Mouse (Mus musculus) forebrain, embryonic 12.5 days (tissue): ENCODE data around the gene Cyp2j13. TPM values are rescaled to one million over a fixed set of nuclear protein-coding genes. Genes with fewer than 3 reads are reported as not detected.

Experiments
- polyA plus RNA-seq: library from polyadenylated mRNA; unstranded; fragments of >200 nt; fragmentation: Nextera tagmentation; extraction: Ambion mirVana; gene quantifications from 2 replicates; pipeline ENCODE4 v1.2.1, GENCODE M21; 2016

Gene Cyp2j13
- polyA plus RNA-seq, 1 experiment from 2014 or later = not detected

Other genes starting within 250 kb of the Cyp2j13 start
- gene Hook1, start 110.3 kb downstream of the Cyp2j13 start, polyA plus RNA-seq = 50.8 and 51.3 TPM in 2 replicates
- gene Cyp2j12, start 63.6 kb upstream of the Cyp2j13 start, polyA plus RNA-seq = not detected in 2 replicates
- gene Cyp2j7, start 159.1 kb upstream of the Cyp2j13 start, polyA plus RNA-seq = not detected in 2 replicates